Mouse (Mus musculus) heart, embryonic 14.5 days (tissue): Measurements from ENCODE around the gene Vmn1r4. TPM values are rescaled to one million over a fixed set of nuclear protein-coding genes. Genes with fewer than 3 reads are reported as not detected.

Experiments used
- ATAC-seq: fragments of 200-750 bp; cut with Nextera tagmentation; 2 replicates; pipeline ENCODE4 v1.8.0; 2017; ENCODE audit warnings: low read depth, moderate TSS enrichment; ENCODE audit not compliant: insufficient number of reproducible peaks, insufficient read depth, low FRiP score
- H3K27ac ChIP-seq, 2 experiments: fragments of 200-500 bp in 1 of 2; fragments of 300-500 bp in 1 of 2; sonication (generic) in 1 of 2; replicated peaks in 1 of 2; 2 replicates each; pipeline ENCODE4 v1.5.1; 2012 to 2014; ENCODE audit warnings: low read depth in 2 of 2, low read length in 2 of 2, control low read depth in 1 of 2, mild to moderate bottlenecking in 1 of 2, mixed read lengths in 1 of 2; ENCODE audit not compliant: control insufficient read depth in 1 of 2, insufficient read depth in 1 of 2
- H3K27me3 ChIP-seq: fragments of 300-500 bp; sonication (generic); 2 replicates; pipeline ENCODE4 v1.6.1; 2014; ENCODE audit warnings: mild to moderate bottlenecking, low read length, control low read depth; ENCODE audit not compliant: control insufficient read depth, insufficient read depth
- H3K36me3 ChIP-seq: fragments of 300-500 bp; sonication (generic); 2 replicates; pipeline ENCODE4 v1.6.1; 2014; ENCODE audit warnings: mild to moderate bottlenecking, control low read depth, low read length, mixed read lengths; ENCODE audit not compliant: control insufficient read depth, insufficient read depth
- H3K4me1 ChIP-seq, 2 experiments: fragments of 200-500 bp in 1 of 2; fragments of 300-500 bp in 1 of 2; sonication (generic) in 1 of 2; 2 replicates each; pipeline ENCODE4 v1.6.1; 2012 to 2014; ENCODE audit warnings: low read length in 2 of 2, control low read depth in 1 of 2, mixed read lengths in 1 of 2; ENCODE audit not compliant: control insufficient read depth in 2 of 2, insufficient read depth in 2 of 2
- H3K4me2 ChIP-seq: fragments of 300-500 bp; sonication (generic); 2 replicates; pipeline ENCODE4 v1.6.1; 2014; ENCODE audit warnings: mild to moderate bottlenecking, low read length
- H3K4me3 ChIP-seq, 2 experiments: fragments of 200-500 bp in 1 of 2; fragments of 300-500 bp in 1 of 2; sonication (generic) in 1 of 2; 2 replicates each; pipeline ENCODE4 v1.5.1; 2012 to 2014; ENCODE audit warnings: low read length in 2 of 2, mild to moderate bottlenecking in 2 of 2, control low read depth in 1 of 2, low read depth in 1 of 2, moderate library complexity in 1 of 2; ENCODE audit not compliant: control insufficient read depth in 1 of 2, insufficient read depth in 1 of 2
- H3K9ac ChIP-seq: fragments of 300-500 bp; sonication (generic); 2 replicates; pipeline ENCODE4 v1.6.1; 2014; ENCODE audit warnings: mild to moderate bottlenecking, low read length
- H3K9me3 ChIP-seq: fragments of 300-500 bp; sonication (generic); 2 replicates; pipeline ENCODE4 v1.6.1; 2016; ENCODE audit warnings: low read length, control low read depth; ENCODE audit not compliant: control insufficient read depth
- WGBS: fragments of 180-500 bp; shearing (Covaris S2); extraction: QIAGEN DNeasy Blood & Tissue Kit; methylation state at CpG from one replicate; pipeline ENCODE4 v1.1.7; 2014; 5-methylcytosine and 5-hydroxymethylcytosine counted together
- polyA plus RNA-seq: library from polyadenylated mRNA; unstranded; fragments of >200 nt; fragmentation: Nextera tagmentation; extraction: Ambion mirVana; gene quantifications from 2 replicates; pipeline ENCODE4 v1.2.1, GENCODE M21; 2014

Vmn1r4 gene
- polyA plus RNA-seq, 1 experiment from 2014 or later, result 0.09 TPM

DNA sequence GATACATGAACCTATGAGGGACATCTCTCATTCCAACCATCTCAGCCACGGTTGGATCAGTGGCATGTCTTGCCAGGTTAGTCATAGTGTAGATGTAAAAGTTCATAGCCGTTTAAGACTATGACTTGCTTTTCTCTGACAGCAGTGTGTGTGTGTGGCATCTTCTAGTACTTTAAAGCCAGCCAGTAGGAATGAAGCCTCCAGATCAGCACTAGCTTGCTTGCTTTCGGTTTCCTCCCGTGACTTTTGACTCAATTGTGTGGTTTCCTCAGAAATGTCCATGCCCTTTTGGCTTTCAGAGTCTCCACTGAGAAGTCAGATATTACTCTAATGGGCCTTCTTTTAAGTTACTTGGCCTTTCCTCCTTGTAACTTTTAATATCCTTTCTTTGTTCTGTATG lies 10.6 kb downstream of the Vmn1r4 start:
- H3K9ac ChIP-seq, result no peak overlapping the region
- H3K36me3 ChIP-seq, result no peaks in the 10 kb centered on the region
- H3K4me2 ChIP-seq, result no peak overlapping the region
- H3K4me1 ChIP-seq, result no peaks in the 10 kb centered on the region
- no peak overlapping the region for H3K27ac ChIP-seq
- no peak for ATAC-seq
- H3K9me3 ChIP-seq, result no peaks in the 10 kb centered on the region
- no peaks in the 10 kb centered on the region for H3K27me3 ChIP-seq
- H3K4me3 ChIP-seq, result no peak overlapping the region
- WGBS, result 76% methylated on average over 4 of the region's 4 CpGs

DNA sequence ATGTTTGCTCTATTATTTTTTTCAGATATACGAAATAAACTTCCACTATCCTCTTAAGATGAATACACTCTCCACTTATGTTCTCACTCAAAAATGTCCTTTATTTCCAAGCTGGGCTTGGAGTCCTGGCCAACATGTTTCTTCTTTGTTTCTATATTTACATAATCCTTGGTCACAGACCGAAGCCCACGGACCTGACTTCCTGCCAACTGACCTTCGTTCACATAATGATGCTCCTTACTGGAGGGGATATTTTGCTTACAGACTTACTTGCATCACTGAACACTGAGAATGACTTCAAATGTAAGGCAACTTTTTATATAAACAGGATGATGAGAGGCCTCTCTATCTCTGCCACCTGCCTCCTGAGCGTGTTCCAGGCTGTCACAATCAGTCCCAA lies 32.6 kb downstream of the Vmn1r4 start:
- Histone ChIP-seq H3K36me3 (no peaks in the 10 kb centered on the region), H3K4me1 (no peaks in the 10 kb centered on the region), H3K9ac (no peak overlapping the region), H3K27me3 (no peaks in the 10 kb centered on the region), H3K4me3 (no peak overlapping the region), H3K9me3 (no peaks in the 10 kb centered on the region), H3K4me2 (no peak overlapping the region), H3K27ac (no peak overlapping the region)
- ATAC-seq, result no peak
- 68% methylated on average over 5 of the region's 5 CpGs for WGBS

DNA sequence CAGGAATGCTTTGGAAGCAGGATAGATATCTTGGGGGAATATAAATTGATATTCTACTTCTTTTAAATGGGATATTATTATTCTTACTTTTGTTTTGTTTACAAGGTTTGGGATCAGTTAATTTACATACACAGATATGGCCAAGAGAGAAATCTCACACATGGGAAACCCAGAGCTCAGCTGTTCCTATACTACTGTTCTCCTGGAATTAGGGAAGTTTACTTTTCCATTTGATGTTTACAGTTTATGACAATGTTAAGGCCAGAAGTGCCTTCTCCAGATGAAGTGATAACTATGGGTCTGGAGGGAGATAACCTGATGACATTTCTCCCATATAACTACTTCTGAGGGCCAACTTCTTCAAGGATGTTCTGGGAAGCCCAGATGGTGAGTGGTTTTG lies 46.2 kb downstream of the Vmn1r4 start, which contains the start of gene Vmn1r5:
Vmn1r5 (plus strand) TSS at position 301 of the 400 bp plus-strand sequence.
- no peak within 1 kb of the TSS for H3K27ac ChIP-seq
- ATAC-seq, result no peak

DNA sequence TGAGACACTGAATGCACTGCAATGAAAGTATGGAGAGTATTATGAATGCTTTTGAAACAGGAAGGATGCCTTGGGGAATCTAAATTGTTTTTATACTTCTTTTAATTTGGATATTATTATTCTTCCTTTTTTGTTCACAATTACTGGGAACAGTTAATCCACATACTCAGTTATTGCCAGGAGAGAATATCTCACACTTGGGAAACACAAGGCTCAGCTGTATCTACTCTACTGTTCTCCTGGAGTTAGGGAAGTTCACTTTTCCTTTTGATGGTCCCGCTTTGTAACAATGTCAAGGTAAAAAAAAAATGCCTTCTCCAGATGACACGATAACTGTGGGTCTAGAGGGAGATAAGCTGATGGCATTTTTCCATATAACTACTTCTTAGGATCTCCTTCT lies 73.1 kb downstream of the Vmn1r4 start, which contains the start of gene Vmn1r6:
Vmn1r6 (plus strand) TSS at position 301 of the 400 bp plus-strand sequence.
- Histone ChIP-seq H3K4me1 (no peaks in the 10 kb centered on the region), H3K4me2 (no peak within 1 kb of the TSS), H3K4me3 (no peak within 1 kb of the TSS), H3K27ac (no peak within 1 kb of the TSS), H3K36me3 (no peaks in the 10 kb centered on the region), H3K9me3 (no peaks in the 10 kb centered on the region), H3K27me3 (no peaks in the 10 kb centered on the region), H3K9ac (no peak within 1 kb of the TSS)
- ATAC-seq, result no peak
- 69% methylated on average over 2 of the region's 2 CpGs for WGBS

More for the DNA sequence above, 46.2 kb downstream of the Vmn1r4 start, which contains the start of gene Vmn1r5:
- Histone ChIP-seq H3K4me1 (no peaks in the 10 kb centered on the region), H3K9ac (no peak within 1 kb of the TSS), H3K27me3 (no peaks in the 10 kb centered on the region), H3K4me3 (no peak within 1 kb of the TSS), H3K9me3 (no peaks in the 10 kb centered on the region), H3K36me3 (no peaks in the 10 kb centered on the region), H3K4me2 (no peak within 1 kb of the TSS)

Other genes with a start within 250 kb of the Vmn1r4 start
- 79.1 and 80.1 TPM in 2 replicates for gene Lsm5, start 219.3 kb upstream of the Vmn1r4 start, polyA plus RNA-seq
- 10.9 and 11.2 TPM in 2 replicates for gene Avl9, start 209.1 kb upstream of the Vmn1r4 start, polyA plus RNA-seq
- 35.1 and 36.3 TPM in 2 replicates for gene Kbtbd2, start 126.2 kb upstream of the Vmn1r4 start, polyA plus RNA-seq
- gene Fkbp9, start 92.0 kb upstream of the Vmn1r4 start, polyA plus RNA-seq, result 147 and 148 TPM in 2 replicates
- gene Nt5c3, start 83 bp upstream of the Vmn1r4 start, polyA plus RNA-seq, result 72.8 and 74.8 TPM in 2 replicates
- gene Vmn1r5, start 46.3 kb downstream of the Vmn1r4 start, polyA plus RNA-seq, result not detected in 2 replicates
- gene Vmn1r6, start 73.2 kb downstream of the Vmn1r4 start, polyA plus RNA-seq, result not detected in 2 replicates
- gene Vmn1r7, start 101.3 kb downstream of the Vmn1r4 start, polyA plus RNA-seq, result not detected in 2 replicates
- gene Vmn1r8, start 108.3 kb downstream of the Vmn1r4 start, polyA plus RNA-seq, result not detected in 2 replicates
- not detected in 2 replicates for gene Vmn1r9, start 142.8 kb downstream of the Vmn1r4 start, polyA plus RNA-seq
- gene Vmn1r10, start 185.4 kb downstream of the Vmn1r4 start, polyA plus RNA-seq, result not detected in 2 replicates
- not detected in 2 replicates for gene Vmn1r11, start 209.4 kb downstream of the Vmn1r4 start, polyA plus RNA-seq
- not detected in 2 replicates for gene Vmn1r12, start 232.9 kb downstream of the Vmn1r4 start, polyA plus RNA-seq